Mouse (Mus musculus): ENCODE results near the gene Gm17720.
"Not testable (repeated sequence)": the region's sequence is repeated elsewhere in the genome, so short reads cannot be mapped to it uniquely, and the experiment has no call there.

Gm17720 gene

DNA sequence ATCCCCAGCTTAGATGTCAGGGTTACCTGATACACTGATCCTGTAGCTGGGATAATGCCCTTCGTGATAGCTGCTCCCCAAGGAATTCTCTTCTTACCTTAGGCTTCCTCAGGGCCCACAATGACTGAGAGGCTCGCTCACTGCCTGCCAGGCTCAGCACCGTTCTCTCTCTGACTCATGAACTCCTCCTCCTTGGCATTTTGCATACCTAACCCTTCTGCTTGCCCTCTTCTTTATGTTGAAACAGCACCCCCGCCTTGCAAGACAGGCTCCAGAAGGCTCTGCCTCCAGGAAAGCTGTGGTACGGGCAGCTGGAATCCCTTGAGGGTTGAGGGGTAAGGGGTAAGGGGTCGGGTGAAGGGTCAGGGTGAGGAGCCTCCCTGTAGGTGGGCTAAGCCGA, 63.3 kb downstream of the Gm17720 start:
- no peak for DNase-seq

DNA sequence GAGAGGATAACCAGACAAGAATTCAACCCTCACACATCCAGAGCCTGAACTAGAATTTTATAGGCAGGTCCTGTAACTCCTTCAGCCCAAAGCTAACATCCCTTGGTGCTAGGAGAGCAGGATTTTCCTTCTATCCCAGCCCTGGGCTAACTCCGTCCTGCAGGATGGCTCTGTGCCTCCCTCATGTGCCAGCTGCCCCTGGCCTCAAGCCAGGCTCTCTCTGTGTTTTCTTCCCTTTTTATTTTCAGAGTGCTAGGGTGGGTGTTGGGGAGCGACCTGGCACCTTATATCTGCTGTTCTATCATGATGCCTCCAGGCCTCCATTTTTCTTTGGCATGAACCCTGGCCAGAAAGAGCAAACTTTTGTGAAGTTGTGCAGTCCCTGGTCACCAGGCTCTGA, 66.4 kb downstream of the Gm17720 start:
- no peak for DNase-seq

DNA sequence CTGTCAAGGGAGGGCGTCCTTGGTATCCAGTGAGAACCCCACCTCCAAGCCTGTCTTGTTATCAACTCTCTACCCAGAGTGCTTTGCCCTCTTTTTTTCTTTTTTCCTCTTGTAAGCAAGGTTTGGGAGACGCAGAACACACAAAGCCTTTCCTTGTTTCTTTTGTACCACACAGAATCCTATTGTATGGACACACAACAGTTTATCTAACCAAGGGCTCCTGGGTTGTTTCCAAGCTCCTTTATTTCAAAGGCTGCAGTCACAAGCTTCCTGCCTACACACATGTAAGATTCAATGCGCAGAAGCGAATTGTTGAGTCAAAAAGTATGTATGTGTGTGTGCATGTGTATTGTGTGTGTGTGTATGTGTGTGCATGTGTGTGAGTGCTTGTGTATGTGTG, 68.2 kb downstream of the Gm17720 start:
- no peak for DNase-seq

DNA sequence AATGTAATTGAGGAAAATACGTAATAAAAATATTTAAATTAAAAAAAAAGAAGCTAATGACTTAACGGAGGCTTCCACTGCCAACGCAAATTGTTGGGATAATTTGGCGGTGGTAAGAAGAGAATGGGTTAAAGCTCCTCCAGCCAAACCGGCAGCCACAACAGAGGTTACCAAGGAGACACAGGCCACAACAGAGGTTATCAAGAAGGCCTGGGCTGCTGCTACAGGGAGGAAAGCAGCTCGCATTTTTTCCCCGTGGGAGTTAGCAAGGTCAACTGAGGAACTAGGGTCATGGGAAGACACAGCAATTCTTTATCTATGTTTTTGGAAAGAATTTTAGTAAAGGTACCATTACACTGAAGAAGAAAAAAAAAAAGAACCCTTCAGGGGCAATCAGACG, 68.8 kb downstream of the Gm17720 start:
- DNase-seq = not testable (repeated sequence)

Measured in kidney, postnatal 10 days (tissue).